Mouse (Mus musculus): ENCODE results near the gene Zfp708. TPM values are rescaled to one million over a fixed set of nuclear protein-coding genes. Genes with fewer than 3 reads are reported as not detected.
A peak's percentile ranks its signal among the peaks of the same experiment; 100 is the strongest.
"Not testable (repeated sequence)": the region's sequence is repeated elsewhere in the genome, so short reads cannot be mapped to it uniquely, and the experiment has no call there.

Gene Zfp708
- 3.0 and 3.9 TPM in 2 replicates for polyA plus RNA-seq (2012; rRNA removed)
- 6.3 and 6.4 TPM in 2 replicates for polyA plus RNA-seq (2014; fragmentation: Nextera tagmentation; extraction: Ambion mirVana)

GRCm38 (mm10) chr13:67097876-67098275 lies at the start of gene Zfp708:
Gene Zfp708, minus strand, starts transcription at chr13:67097976.
- 0 out of 2 replicates have a peak, but pooled peaks cover 4% of the 10 kb centered on the region for H3K36me3 ChIP-seq (ENCODE audit: control insufficient read depth, insufficient read depth, low read length)
- H3K4me2 ChIP-seq (replicated peaks; ENCODE audit: low read depth, low read length, severe bottlenecking), result no peak within 1 kb of the TSS
- DNase-seq (ENCODE audit: low spot score), result no peak
- no peaks in the 10 kb centered on the region for H3K4me1 ChIP-seq (ENCODE audit: control insufficient read depth, insufficient read depth, low read length)
- no peaks in the 10 kb centered on the region for H3K27me3 ChIP-seq (ENCODE audit: control insufficient read depth, insufficient read depth, low read length)
- H3K4me3 ChIP-seq (replicated peaks; ENCODE audit: low read length), result no peak within 1 kb of the TSS
- H3K9ac ChIP-seq (ENCODE audit: low read depth, low read length, severe bottlenecking), result no peak within 1 kb of the TSS
- H3K9me3 ChIP-seq (ENCODE audit: control insufficient read depth, low read length), result no peaks in the 10 kb centered on the region
- TF ChIP-seq POLR2A (IDR thresholded peaks at IDR 0.05; ENCODE audit: borderline replicate concordance, extremely low read depth, insufficient read depth, insufficient read length), result no peak
- WGBS, result 85% methylated on average over 10 of the region's 10 CpGs
- ATAC-seq (ENCODE audit: low FRiP score, low read depth), result no peak
- H3K27ac ChIP-seq (replicated peaks; ENCODE audit: low read depth, low read length), result no peak within 1 kb of the TSS

DNA sequence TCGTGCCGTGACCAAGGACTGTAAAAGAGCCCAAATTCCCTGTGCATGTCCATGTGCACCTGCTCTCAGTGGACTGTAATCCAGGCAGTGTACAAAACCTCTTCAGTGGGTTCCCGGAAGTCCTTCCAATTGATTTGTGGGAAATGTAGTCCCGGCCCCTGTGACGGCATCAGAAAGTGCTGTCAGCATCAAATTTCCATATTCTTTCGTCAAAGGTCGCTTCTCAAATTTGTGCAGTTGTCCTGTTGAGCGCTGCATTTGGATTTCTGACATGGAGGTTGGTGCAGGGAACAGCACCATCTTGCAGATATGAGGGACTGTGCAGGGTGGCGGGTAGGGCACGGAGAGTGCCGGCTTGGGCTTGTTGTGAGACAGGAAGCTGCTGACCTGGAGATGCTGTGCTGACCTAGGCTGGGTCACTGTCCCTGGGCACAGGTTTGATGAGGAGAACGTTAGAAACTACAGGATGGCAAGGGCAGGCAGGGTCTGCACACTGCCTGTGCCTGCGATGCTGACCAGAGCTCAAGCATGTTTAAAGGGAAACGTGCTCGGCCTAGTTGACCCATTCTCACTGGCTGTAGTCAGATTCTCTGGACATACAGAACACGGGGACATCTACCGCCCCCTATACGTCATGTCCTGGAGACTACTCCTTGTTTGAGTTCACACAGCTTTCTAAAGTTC lies 30.4 kb upstream of the Zfp708 start:
- ATAC-seq (ENCODE audit: low FRiP score, low read depth) (peak; percentile 95), DNase-seq (ENCODE audit: low spot score) (peak; percentile 86)
- Histone ChIP-seq H3K4me2 (replicated peaks; ENCODE audit: low read depth, low read length, severe bottlenecking) (peak overlapping the region; percentile 65), H3K4me1 (ENCODE audit: control insufficient read depth, insufficient read depth, low read length) (0 out of 2 replicates have a peak, but pooled peaks cover 2% of the 10 kb centered on the region), H3K4me3 (replicated peaks; ENCODE audit: low read length) (peak overlapping the region; percentile 68), H3K9ac (ENCODE audit: low read depth, low read length, severe bottlenecking) (peak overlapping the region; percentile 84), H3K36me3 (ENCODE audit: control insufficient read depth, insufficient read depth, low read length) (no peaks in the 10 kb centered on the region), H3K9me3 (ENCODE audit: control insufficient read depth, low read length) (no peaks in the 10 kb centered on the region), H3K27ac (replicated peaks; ENCODE audit: low read depth, low read length) (no peak overlapping the region; the same call in 1 of the 2 replicates), H3K27me3 (ENCODE audit: control insufficient read depth, insufficient read depth, low read length) (no peaks in the 10 kb centered on the region)
- WGBS, result under 1% methylated on average over 18 of the region's 18 CpGs
- 0 out of 2 replicates have a peak, but pooled peaks have one; percentile 18 for TF ChIP-seq POLR2A (IDR thresholded peaks at IDR 0.05; ENCODE audit: borderline replicate concordance, extremely low read depth, insufficient read depth, insufficient read length)

- DNase-seq (ENCODE audit: low spot score); H3K9ac ChIP-seq (ENCODE audit: low read depth, low read length, severe bottlenecking); H3K4me3 ChIP-seq (replicated peaks; ENCODE audit: low read length); H3K27me3 ChIP-seq (ENCODE audit: control insufficient read depth, insufficient read depth, low read length); H3K36me3 ChIP-seq (ENCODE audit: control insufficient read depth, insufficient read depth, low read length); H3K27ac ChIP-seq (replicated peaks; ENCODE audit: low read depth, low read length); ATAC-seq (ENCODE audit: low FRiP score, low read depth); H3K9me3 ChIP-seq (ENCODE audit: control insufficient read depth, low read length); H3K4me1 ChIP-seq (ENCODE audit: control insufficient read depth, insufficient read depth, low read length): not testable (repeated sequence)
- peak overlapping the region; percentile 65; the same call in 1 of the 2 replicates for H3K4me2 ChIP-seq (replicated peaks; ENCODE audit: low read depth, low read length, severe bottlenecking)
- WGBS, result 78% methylated on average over 10 of the region's 10 CpGs
Measured at GRCm38 (mm10) chr13:67127507-67127906, 29.7 kb upstream of the Zfp708 start.

DNA sequence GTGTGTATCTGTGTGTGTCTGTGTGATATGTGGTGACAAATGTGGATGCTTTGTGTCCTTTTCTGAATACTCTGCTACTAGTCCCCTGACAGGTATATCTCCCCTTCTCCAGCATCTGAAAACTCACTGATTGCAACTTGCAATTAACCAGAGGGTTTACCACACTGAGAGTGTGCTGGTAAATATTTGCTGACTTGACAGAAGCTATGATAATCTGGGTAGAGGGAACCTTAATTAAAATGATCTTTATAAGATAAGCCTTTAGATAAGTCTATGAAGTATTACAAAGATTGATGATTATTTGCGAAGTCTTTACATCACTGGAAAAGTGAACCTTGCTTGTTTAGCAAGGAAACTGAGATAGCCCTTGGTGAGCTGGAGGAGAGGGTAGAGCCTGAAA lies 26.7 kb upstream of the Zfp708 start:
- Histone ChIP-seq H3K9ac (ENCODE audit: low read depth, low read length, severe bottlenecking) (no peak overlapping the region), H3K27me3 (ENCODE audit: control insufficient read depth, insufficient read depth, low read length) (no peaks in the 10 kb centered on the region), H3K4me1 (ENCODE audit: control insufficient read depth, insufficient read depth, low read length) (0 out of 2 replicates have a peak, but pooled peaks cover 2% of the 10 kb centered on the region), H3K36me3 (ENCODE audit: control insufficient read depth, insufficient read depth, low read length) (no peaks in the 10 kb centered on the region), H3K4me2 (replicated peaks; ENCODE audit: low read depth, low read length, severe bottlenecking) (no peak overlapping the region), H3K4me3 (replicated peaks; ENCODE audit: low read length) (no peak overlapping the region), H3K27ac (replicated peaks; ENCODE audit: low read depth, low read length) (no peak overlapping the region), H3K9me3 (ENCODE audit: control insufficient read depth, low read length) (no peaks in the 10 kb centered on the region)
- 90% methylated on average over 1 of the region's 1 CpGs for WGBS
- DNase-seq (ENCODE audit: low spot score) (no peak), ATAC-seq (ENCODE audit: low FRiP score, low read depth) (no peak)
- TF ChIP-seq POLR2A (IDR thresholded peaks at IDR 0.05; ENCODE audit: borderline replicate concordance, extremely low read depth, insufficient read depth, insufficient read length), result no peak

GRCm38 (mm10) chr13:67121360-67121759 lies 23.6 kb upstream of the Zfp708 start, which contains the start of gene Zfp759:
Gene Zfp759, plus strand, starts transcription at chr13:67121660.
- not testable (repeated sequence) for ATAC-seq (ENCODE audit: low FRiP score, low read depth); H3K9me3 ChIP-seq (ENCODE audit: control insufficient read depth, low read length); DNase-seq (ENCODE audit: low spot score)

DNA sequence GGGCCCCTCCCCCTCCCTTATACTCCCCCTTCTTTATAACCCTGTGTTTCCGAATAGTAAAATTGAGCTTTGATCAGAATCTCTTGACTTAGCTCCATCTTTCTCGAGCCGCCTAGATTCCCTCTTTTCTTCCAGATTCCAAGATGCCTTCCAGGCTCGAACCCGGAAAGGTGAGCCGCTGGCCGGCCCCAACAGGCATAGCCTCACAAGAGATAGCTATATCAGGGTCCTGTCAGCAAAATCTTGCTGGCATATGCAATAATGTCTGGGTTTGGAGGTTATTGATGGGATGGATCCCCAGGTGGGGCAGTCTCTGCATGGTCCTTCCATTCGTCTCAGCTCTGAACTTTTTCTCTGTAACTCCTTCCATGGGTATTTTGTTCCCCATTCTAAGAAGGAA lies 18.4 kb upstream of the Zfp708 start, which contains the start of gene Rslcan18:
TSS of gene Rslcan18 (minus strand) at position 101 of the 400 bp plus-strand sequence.
- H3K36me3 ChIP-seq (ENCODE audit: control insufficient read depth, insufficient read depth, low read length); H3K9ac ChIP-seq (ENCODE audit: low read depth, low read length, severe bottlenecking); H3K4me3 ChIP-seq (replicated peaks; ENCODE audit: low read length); H3K4me1 ChIP-seq (ENCODE audit: control insufficient read depth, insufficient read depth, low read length); ATAC-seq (ENCODE audit: low FRiP score, low read depth); H3K4me2 ChIP-seq (replicated peaks; ENCODE audit: low read depth, low read length, severe bottlenecking); H3K9me3 ChIP-seq (ENCODE audit: control insufficient read depth, low read length); H3K27ac ChIP-seq (replicated peaks; ENCODE audit: low read depth, low read length); DNase-seq (ENCODE audit: low spot score); H3K27me3 ChIP-seq (ENCODE audit: control insufficient read depth, insufficient read depth, low read length): not testable (repeated sequence)
- WGBS, result 95% methylated on average over 8 of the region's 8 CpGs

More at GRCm38 (mm10) chr13:67121360-67121759, 23.6 kb upstream of the Zfp708 start, which contains the start of gene Zfp759:
- not testable (repeated sequence) for H3K4me1 ChIP-seq (ENCODE audit: control insufficient read depth, insufficient read depth, low read length); H3K27me3 ChIP-seq (ENCODE audit: control insufficient read depth, insufficient read depth, low read length); H3K9ac ChIP-seq (ENCODE audit: low read depth, low read length, severe bottlenecking); H3K27ac ChIP-seq (replicated peaks; ENCODE audit: low read depth, low read length); H3K4me2 ChIP-seq (replicated peaks; ENCODE audit: low read depth, low read length, severe bottlenecking); H3K36me3 ChIP-seq (ENCODE audit: control insufficient read depth, insufficient read depth, low read length); H3K4me3 ChIP-seq (replicated peaks; ENCODE audit: low read length)

Data from limb, embryonic 14.5 days (tissue).